Mouse (Mus musculus): ENCODE results near the gene Nup107.

Gene Nup107

DNA sequence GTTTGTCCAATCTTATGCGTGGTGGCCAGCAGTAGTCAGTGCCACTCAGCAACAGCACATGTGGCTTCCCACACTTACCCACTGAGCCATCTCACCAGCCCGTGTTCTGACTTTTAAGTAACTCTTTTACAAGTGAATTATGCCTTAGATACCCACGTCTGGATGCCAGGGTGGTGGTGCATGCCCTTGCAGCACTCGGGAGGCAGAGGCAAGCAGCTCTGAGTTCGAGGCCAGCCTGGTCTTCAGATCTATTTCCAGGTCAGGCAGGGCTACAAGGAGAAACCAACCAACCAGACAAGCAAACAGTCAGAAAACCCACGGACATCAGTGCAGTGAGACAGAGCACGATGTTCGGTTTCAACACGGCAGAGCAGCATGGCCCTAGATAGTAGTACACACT, 9.4 kb upstream of the Nup107 start:
- no peak for DNase-seq (ENCODE audit: low spot score in 2 of 2)

DNA sequence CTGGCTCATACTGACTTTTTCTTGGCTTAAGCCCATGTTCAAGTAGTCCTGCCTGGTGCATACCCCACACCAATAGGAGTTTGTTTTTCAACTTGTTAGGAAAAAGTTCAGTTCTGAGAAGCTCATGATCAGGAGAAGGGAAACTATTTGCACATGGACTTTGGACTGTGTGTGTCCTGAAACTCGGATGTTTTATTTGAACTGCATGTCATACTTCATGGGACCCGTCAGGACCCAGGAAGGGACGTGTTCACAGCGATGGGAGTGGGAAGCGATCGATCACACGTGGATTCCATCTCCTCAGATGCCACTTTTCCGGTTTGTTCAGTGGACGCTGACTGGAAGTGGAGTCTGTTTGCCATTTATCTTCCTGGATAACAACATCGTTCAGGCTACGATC, 7.3 kb upstream of the Nup107 start:
- no peak for DNase-seq (ENCODE audit: low spot score in 2 of 2)

DNA sequence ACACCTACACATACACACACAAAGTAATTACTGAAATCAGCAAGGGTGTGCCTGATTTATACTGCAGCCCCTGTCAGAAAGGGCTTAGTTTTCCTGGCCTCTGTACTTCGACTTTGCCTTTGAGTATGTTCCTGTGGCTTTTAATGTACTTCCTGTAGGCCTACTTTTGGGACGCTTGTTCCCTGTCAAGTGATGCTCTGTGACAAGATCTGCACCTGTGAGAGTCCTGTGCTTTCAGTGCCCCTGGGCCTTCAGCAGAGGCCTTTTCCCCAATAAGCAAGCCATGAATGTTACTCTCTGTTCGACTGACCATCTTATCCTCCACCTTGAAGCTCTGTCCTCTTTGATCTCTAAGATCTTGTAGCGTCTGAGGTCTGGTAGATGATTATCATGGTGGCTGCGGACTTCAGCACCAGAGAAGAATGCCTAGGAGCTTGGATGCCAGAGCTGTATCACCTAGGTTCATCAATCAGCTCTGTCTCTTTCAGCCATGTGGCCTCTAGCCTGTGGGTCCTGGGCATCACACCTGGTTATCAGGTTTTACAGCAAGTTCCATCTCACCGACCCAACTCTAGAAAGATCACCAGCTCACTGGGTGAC, 6.0 kb upstream of the Nup107 start:
- DNase-seq (ENCODE audit: low spot score in 2 of 2), result no peak

DNA sequence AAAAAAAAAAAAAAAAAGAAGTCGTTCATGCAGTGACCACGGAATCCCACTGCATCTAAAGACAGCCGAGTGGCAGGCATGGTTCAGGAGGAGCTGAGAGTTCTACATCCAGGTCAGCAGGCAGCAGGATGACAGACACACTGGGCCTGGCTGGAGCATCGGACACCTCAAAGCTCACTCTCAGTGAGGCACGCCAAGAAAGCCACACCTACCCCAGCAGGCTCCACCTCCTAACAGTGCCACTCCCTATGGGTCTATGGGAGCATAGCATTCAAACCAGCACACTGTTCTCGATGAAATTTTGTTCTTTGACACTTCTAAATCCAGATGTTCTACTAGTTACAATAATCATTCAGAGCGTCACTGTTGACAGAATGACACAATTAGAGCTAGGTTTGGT, 5.2 kb upstream of the Nup107 start:
- no peak for DNase-seq (ENCODE audit: low spot score in 2 of 2)

DNA sequence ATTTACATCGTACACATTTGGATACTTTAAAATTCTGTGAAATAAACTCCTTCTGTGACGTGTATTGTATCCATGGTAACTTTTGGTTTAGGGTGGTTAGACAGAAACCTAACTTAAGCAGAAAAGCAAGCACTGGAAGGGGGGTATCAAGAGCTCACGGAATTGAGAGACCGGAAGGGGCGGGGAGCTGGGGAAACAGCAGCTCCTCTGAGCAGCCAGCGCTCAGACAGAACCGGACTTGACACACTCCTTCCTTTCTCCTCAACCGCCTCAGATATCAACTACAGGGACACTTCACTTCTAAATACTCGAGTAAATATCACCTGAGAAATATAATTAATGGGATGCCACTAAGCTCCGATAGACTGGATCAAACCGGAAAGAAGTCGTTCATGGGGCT, 4.6 kb upstream of the Nup107 start:
- no peak for DNase-seq (ENCODE audit: low spot score in 2 of 2)

DNA sequence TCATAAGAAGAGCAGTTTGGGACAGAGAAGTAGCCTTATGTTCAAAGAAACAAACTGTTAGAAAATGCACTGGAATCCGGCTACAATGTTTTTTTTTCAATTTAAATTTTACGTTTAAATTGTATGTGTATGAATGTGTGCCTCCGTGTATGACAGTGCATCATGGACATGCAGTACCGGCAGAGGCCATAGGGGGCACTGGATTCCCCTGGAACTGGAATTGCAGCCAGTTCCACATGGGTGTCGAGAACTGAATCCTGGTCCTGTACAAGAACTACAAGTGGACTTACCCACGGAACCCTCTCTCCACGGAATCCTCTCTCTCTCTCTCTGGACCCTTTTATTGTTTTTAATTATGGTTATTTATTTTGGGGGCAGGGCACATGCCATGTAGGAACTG, 3.7 kb upstream of the Nup107 start:
- DNase-seq (ENCODE audit: low spot score in 2 of 2), result no peak

DNA sequence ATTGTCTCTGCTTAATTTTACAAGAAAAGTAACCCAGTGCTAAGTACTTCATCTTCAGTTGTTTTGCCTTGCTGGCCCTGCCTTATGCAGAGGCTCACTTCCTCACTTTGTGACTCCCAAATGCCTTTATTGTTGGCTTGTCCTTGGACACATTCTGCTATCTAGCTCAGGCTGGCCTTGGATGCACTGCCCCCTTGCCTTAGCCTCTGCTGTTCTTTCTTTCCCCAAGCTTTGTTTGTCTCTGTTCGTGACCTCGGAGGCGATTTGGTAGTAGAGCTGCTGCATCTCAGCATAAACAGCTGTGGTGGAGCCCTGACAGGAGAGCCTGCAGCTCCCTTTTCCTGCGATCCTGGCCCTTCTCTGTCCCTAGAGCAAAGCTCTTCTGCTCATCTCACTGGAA, 2.7 kb upstream of the Nup107 start:
- DNase-seq (ENCODE audit: low spot score in 2 of 2), result no peak

DNA sequence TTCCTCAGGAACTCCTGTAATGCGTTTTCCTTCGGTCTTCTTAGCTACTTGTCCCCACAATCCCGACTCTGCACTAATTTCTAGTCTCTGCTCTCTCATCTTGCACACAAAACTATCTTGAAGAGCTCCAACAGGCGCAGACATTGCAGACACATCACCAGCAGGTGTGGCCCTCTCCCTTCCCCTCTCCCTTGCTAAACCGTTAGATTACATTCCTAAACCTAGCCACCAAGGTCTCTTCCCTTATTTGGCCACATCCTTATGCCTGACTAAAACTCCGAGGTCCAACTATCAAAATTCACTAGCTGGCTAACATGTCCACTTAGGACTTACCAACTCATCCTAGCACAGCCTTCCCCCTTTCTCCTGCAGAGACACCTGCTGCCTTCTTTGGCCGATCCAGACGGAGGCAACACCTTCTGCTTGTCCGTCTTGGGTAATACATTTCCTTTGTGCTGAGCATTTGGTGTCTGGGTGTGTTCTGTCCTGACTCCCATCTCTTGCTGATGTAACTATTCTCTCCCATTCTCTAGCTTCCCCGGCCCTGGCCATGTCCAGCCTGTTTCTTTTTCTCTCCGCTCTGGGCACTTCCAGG, 1.0 kb upstream of the Nup107 start:
- no peak for DNase-seq (ENCODE audit: low spot score in 2 of 2)

DNA sequence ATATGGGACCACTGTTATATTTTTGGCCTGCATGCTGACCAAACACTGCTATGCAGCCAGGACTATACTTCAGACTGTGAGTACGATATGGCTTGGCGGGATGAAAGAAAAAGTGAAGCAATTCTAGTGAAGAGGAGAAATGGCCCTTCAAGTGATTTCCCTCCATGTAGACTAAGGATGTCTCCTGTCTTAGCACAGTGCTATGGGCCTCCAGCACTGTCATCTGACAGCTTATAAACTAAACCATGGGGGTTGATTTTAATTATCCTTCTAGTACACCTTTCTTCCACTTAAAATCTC, 1.4 kb downstream of the Nup107 start:
- no peak for DNase-seq (ENCODE audit: low spot score in 2 of 2)

DNA sequence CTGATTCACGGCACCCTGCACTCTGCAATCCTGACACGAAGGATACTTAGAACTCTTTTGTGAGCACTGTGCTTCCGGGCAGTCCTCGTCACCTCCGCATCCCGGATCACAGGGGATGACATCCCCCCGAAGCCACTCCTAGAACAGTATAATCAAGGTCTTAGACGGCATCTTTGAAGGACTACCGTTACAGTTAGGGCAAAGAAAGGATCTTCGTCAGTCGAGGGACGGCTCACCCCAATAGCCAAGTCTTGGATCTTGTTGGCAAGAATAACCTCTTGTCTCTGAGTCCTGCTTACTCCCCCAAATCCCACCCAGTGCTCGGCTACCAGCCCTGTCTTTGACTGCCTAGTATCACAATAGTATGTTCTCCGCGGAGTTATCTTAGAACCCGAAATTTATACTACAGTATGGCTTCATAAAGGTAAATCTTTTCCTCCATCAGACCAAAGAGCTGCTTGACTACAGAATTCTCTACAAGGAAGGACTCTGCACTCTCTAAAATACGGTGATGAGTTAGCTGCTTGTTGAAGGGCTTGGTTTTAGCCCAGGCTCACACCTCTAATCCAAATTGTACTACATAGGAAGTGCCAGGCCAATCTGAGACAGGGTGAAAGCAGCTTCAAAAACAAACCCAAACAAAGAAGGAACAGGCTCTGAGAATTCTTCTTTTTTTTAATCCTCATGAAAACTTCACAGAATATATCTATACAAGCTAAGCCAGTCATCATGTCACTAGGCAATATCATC, 1.9 kb downstream of the Nup107 start:
- no peak for DNase-seq (ENCODE audit: low spot score in 2 of 2)

DNA sequence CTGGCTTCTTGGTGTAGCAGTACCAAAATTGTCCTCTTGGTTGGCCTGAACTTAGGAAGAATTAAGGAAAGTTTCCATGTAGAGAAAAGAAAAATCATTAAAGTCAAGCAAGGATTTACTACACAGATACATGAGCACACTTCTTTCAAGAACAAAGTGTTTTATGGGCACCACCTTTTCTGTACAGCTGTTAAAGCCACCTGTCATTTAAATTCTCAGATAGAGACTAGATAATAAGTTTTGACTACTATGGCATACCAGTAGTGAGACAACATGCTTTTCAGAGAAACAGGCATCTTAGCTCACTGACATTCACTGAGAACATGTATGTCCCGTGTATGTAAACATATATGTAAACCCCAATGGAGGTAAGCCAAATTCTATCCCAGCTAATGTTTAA, 2.5 kb downstream of the Nup107 start:
- DNase-seq (ENCODE audit: low spot score in 2 of 2), result no peak

DNA sequence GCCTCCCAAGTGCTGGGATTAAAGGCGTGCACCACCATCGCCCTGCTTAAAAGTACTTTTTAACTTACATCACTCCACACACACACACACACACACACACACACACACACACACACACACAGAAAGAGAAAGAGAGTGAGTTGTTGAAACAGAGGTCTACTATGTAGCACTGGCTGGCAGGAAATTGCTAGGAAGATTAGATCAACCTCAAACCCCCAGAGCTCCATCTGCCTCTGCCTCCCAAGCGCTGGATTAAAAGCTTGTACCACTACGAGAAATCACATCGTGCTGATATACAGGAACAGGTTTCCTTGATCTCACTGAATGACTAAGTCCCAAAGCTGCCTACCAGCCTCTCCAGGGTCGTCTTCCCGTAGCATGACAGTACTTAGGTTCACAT, 7.9 kb downstream of the Nup107 start:
- DNase-seq (ENCODE audit: low spot score in 2 of 2), result no peak

DNA sequence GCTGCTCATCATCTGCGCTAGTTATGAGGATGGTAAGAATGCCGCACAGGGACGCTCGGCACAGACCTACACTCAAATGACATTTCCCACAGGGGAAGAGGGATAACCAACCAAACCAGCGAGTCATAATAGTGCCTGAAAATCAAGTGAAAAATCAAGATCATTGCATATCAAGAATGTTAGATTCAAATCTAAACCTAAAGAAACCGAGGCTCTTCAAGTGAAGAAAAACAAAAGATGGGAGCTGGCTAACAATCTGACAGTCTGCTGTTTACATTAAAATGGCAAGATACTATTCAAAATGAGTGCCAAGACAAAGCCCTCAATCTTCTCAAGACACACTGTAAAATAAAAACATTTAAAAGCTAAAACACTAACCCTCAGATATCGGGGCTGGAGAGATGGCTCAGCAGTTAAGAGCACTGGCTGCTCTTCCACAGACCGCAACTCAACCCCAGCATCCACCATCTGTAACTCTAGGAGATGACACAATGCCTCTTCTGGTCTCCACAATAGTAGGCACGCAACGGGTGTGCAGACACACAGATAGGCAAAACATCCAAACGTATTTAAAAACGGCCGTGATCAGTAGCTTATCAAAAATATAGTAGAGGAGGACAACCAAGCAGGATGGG, 8.6 kb downstream of the Nup107 start:
- DNase-seq (ENCODE audit: low spot score in 2 of 2), result no peak

DNA sequence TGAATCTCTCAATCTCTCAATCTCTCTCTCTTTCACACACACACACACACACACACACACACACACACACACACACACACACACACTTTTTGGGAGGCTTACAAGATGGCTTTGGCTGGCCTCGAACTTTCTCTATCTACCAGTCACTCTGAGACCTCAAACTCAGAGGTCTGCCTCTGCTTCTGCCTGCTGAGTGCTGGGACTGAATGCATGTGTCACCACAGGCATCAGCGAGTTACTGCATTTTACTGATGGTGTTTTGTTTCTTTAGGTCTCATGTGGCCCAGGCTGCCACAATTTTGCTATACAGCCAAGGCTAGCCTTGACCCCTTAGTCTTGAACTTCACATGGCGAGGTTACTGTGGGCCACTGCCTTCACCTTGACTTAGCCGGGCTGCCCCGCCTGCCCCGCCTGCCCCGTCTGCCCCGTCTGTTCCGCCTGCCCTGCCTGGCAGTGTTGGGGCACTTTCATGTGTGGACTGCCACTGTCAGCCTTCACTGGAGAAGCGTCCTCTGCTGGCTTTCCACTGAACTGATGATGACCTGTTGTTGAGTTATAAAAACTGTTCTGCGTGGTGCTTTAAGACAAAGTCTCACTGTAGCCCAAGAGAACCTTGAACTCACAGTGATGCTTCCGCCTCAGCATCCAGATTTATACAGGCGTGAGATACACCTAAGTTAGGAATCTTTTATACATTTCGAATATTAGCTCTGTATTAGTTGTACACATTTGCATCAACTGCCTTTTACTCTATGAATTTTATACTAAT, 9.8 kb downstream of the Nup107 start:
- no peak for DNase-seq (ENCODE audit: low spot score in 2 of 2)

DNA sequence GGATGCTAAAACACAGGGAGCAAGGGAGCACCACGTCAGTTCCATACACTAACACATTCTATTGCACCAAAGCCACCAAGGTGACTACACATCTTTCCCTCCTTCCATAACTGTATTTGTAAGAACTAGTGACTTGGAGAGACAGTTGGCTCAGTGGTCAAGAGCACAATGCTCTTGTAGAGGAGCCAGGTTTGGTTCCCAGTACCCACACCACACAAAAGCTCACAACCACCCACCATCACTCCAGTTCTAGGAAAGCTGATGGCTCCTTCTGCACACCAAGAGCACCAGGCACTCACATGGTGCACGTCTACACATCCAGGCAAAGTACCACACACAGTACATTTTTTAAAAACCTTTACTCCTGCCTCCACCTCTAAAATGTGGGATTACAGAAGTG, 10.4 kb downstream of the Nup107 start:
- no peak for DNase-seq (ENCODE audit: low spot score in 2 of 2)

DNA sequence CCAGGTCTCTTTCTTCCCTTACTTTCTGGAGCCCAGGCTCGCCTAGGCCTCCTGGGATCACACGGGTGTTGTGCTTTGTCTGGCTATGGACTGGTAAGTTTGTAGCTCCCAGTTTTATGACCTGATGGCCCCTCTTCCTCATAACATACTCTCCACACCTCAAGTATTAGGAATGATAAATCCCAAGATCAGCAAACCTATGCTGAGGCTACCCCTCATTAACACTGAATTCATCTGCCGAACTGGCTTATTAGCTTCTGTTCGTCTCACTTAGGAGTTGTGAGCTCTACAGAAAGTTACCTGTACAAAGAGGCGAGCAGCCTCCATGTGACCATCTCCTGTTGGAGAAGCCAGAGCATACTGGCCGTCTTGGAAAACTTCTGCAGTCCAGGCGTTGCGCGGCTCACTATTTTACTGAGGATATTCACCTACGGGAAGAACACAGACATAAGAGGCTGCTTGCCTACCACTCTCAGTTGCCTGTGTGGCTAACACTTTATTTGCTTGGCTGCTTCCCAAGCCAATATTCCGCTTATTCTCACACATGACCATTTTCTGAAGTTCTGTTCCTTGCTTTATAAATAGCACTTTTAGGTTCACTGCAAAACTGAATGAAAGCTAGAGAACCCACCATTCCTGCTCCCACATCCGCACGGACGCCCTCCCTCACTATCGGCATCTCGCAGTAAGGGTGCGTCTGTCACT, 11.3 kb downstream of the Nup107 start:
- no peak for DNase-seq (ENCODE audit: low spot score in 2 of 2)

DNA sequence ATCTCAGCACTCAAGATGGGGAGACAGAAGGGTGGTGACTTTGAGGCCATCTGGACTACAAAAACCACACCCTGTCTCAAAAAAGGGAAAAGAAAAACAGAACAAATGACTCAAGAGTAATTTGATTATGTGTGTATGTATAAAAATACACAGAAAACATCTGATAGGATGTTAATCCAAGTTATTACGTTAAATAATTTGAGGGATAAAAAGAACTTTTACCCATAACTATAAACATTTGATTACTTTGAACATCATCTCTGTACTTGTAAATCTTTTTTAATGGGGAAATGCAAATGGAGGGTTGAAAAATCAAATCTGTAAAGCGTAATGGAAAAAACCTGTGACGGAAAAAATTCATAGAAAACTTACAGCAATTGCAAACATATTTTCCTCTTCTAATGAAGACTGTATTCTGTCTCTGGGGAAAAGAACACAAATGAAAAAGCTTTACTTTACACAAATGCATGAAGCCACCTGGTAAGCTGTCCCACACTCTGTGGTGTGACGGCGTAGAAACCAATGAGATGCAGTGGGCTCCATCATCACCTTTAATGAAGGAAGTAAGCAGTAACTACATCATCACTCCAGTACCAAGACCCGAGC, 12.1 kb downstream of the Nup107 start:
- no peak for DNase-seq (ENCODE audit: low spot score in 2 of 2)

DNA sequence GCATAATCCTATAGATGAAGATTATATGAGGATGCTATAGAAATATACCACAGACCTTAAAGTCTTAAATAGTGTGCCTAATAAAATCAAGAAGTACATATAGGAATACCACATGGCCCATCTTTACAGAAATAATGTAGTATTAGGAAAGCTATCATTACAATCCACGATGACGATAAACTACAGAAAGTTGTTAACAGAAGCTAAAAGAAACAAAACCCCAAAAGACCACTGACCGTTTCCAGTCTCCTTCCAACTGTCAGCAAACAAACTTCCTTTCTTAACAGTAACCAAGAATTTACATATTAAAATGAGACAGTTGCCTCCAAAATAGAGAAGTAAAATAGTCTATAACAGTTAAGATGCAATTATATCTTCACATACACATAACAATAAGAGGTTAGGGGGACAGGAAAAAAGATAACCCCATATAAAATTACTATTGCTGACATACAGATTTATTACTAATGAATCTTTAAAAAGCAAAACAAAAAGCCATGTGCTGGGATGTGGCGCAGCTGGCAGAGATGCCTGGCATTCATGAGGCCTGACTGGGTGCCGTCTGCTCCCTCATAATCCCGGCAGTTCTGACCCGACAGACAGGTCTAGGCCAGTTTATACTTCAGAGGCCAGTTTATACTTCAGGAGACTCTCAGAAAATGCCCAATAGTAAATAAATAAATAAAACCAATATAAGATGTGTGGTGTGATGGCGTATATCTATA, 12.8 kb downstream of the Nup107 start:
- DNase-seq (ENCODE audit: low spot score in 2 of 2), result no peak

DNA sequence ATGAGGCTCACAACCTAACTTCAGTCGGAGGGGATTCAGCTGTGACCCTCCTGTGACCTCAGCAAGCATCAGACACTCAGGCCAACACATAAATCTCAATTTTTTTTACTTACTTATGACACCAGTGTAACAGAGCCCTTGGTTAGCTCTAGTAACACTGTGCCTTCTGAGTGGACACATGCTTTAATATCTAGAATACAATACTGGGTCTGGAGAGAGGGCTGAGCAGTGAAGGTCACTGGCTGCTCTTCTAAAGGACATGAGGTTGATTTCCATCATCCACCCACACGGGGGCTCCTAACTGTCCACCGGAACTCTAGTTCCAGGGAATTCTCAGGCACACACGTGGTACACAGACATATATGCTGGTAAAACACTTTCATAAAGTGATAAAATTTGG, 13.6 kb downstream of the Nup107 start:
- DNase-seq (ENCODE audit: low spot score in 2 of 2), result no peak

DNA sequence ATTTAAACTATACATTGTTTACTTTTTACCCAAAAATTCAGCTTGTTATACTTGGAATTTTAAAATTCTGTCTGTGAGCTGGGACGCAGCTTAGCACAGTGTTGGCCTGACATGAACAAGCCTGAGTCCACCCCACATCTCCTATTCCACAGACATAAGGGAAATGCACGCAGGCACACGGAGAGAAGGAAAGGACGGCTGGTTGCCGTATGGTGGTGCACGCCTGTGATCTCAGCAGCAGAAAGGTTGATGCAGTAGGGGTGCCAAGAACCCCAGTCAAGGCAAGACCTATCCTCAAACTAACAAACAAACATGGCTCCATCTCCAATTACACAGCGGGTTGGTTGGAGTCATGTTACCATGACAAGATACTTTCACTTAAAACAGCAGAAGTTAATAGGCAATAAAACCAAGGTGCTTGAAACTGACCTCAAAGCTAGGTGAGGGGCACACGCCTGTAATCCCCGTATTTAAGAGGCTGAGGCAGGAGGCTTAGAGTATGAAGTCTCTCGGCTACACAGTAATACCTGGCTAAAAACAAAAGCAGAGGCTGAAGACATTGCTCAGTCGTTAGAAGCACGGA, 14.1 kb downstream of the Nup107 start:
- no peak for DNase-seq (ENCODE audit: low spot score in 2 of 2)

Measured in right cerebral cortex, postnatal 36 days (tissue).